Mouse (Mus musculus) olfactory bulb, adult 2 months (tissue): ENCODE measurements around the gene Aldh4a1.

Experiments
- CTCF ChIP-seq: fragments of 200-500 bp; IDR thresholded peaks from 2 replicates; pipeline ENCODE4 v1.5.1; 2012; ENCODE audit warnings: low read depth, mild to moderate bottlenecking, low read length, moderate library complexity; ENCODE audit not compliant: insufficient read depth
- POLR2A ChIP-seq: fragments of 200-500 bp; IDR thresholded peaks from 2 replicates; pipeline ENCODE4 v1.6.1; 2012; ENCODE audit warnings: mild to moderate bottlenecking, low read depth, low read length, moderate library complexity; ENCODE audit not compliant: insufficient read depth

- TF ChIP-seq CTCF (no peak), POLR2A (no peak)
Measured at GRCm38 (mm10) chr4:139610954-139611353, 11.7 kb upstream of the Aldh4a1 start.
